Mouse (Mus musculus) adrenal gland, postnatal 25 days (tissue): ENCODE measurements around the gene Krt31. TPM values are rescaled to one million over a fixed set of nuclear protein-coding genes. Genes with fewer than 3 reads are reported as not detected.

Source experiments
- DNase-seq: peaks from one replicate; pipeline ENCODE4 v3.0.0; 2021; ENCODE audit warnings: mixed read lengths
- total RNA-seq: library from RNA; stranded (reverse); gene quantifications from 2 replicates; pipeline ENCODE4 v1.2.3, GENCODE M21; 2021

Gene Krt31
- total RNA-seq, 1 experiment from 2014 or later, result not detected

DNA sequence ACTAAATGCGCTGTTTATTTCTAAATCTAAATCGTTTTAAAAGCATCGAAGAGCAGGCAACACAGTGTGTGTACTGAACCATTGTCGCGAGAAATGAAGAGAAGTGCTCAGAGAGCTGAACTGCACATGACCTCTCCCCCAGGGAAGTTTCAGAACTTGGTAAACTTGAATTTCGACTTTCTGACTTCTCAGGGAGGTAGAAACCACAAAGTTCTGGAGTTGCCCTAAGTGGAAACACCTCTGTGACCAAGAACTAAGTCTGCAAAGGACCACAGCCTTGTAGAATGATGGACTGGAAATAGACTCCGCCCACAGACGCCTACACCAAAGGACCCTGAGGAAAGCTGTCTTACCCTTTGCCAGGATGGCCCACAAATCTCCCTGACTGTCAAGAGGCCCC lies 44.4 kb downstream of the Krt31 start:
- DNase-seq, result no peak

DNA sequence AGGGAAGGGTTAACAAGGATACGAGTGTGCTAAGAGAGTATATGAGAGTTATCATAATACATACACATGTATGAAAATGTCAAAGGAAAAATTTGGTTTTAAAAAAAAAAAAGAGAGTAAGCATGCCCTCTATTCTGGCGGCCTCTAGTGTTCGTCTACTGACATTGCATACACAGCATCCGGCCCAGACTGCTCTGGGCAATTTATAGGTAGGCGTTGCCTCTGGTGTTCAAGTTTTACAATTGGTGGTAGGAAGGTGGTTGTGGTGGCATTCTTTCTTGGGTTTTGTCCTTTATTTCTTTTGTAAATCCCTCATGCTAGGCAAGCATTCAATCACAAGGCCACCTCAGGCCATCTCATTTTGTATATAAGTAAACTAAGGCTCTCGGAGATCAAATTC lies 45.5 kb downstream of the Krt31 start:
- DNase-seq, result peak; percentile 29

DNA sequence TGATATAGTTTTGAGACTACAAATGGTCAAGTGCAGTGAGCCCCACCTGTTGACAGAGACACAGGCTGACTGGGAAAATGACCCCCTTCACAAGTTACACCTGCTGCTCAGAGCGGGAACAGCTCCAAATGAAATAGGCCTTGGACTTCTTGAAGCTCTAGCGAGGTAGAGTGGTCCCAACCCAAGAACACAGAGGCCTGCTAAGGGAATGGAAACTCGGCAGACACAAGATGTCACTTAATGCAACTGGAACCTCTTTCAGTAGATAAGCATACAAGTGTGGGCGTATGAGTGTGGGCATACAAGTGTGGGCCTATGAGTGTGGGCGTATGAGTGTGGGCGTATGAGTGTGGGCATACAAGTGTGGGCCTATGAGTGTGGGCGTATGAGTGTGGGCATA lies 51.3 kb downstream of the Krt31 start:
- no peak for DNase-seq

Other genes starting within 250 kb of the Krt31 start
- gene Gm11554, start 246.1 kb downstream of the Krt31 start, total RNA-seq, result not detected in 2 replicates
- not detected in 2 replicates for gene Krtap4-13, start 240.7 kb downstream of the Krt31 start, total RNA-seq
- gene Gm11564, start 234.9 kb downstream of the Krt31 start, total RNA-seq, result not detected in 2 replicates
- not detected in 2 replicates for gene 2300003K06Rik, start 212.5 kb downstream of the Krt31 start, total RNA-seq
- not detected in 2 replicates for gene Krtap4-16, start 198.9 kb downstream of the Krt31 start, total RNA-seq
- gene Gm11568, start 192.6 kb downstream of the Krt31 start, total RNA-seq, result not detected in 2 replicates
- gene Gm11559, start 186.1 kb downstream of the Krt31 start, total RNA-seq, result not detected in 2 replicates
- not detected in 2 replicates for gene Krtap9-1, start 177.2 kb downstream of the Krt31 start, total RNA-seq
- not detected in 2 replicates for gene Gm11567, start 171.4 kb downstream of the Krt31 start, total RNA-seq
- gene Krtap31-1, start 142.6 kb downstream of the Krt31 start, total RNA-seq, result not detected in 2 replicates
- gene Gm11565, start 135.8 kb downstream of the Krt31 start, total RNA-seq, result not detected in 2 replicates
- gene Krtap31-2, start 114.3 kb downstream of the Krt31 start, total RNA-seq, result not detected in 2 replicates
- gene Krtap9-5, start 102.1 kb downstream of the Krt31 start, total RNA-seq, result not detected in 2 replicates
- gene Krtap29-1, start 71.5 kb downstream of the Krt31 start, total RNA-seq, result not detected in 2 replicates
- gene Krtap16-1, start 64.0 kb downstream of the Krt31 start, total RNA-seq, result not detected in 2 replicates
- gene Krtap17-1, start 56.6 kb downstream of the Krt31 start, total RNA-seq, result not detected in 2 replicates
- not detected in 2 replicates for gene Krt33a, start 34.3 kb downstream of the Krt31 start, total RNA-seq
- gene Krt33b, start 20.7 kb downstream of the Krt31 start, total RNA-seq, result not detected in 2 replicates
- not detected in 2 replicates for gene Krt34, start 9.0 kb downstream of the Krt31 start, total RNA-seq
- not detected in 2 replicates for gene Krt32, start 37.7 kb upstream of the Krt31 start, total RNA-seq
- gene Krt35, start 45.7 kb upstream of the Krt31 start, total RNA-seq, result not detected in 2 replicates
- gene Krt36, start 55.1 kb upstream of the Krt31 start, total RNA-seq, result 0.18 TPM in 1 of 2 replicates, not detected in the other
- gene Krt13, start 71.0 kb upstream of the Krt31 start, total RNA-seq, result not detected in 2 replicates
- not detected in 2 replicates for gene Krt15, start 85.4 kb upstream of the Krt31 start, total RNA-seq
- 0.82 and 1.4 TPM in 2 replicates for gene Krt19, start 98.1 kb upstream of the Krt31 start, total RNA-seq
- not detected in 2 replicates for gene Krt9, start 142.7 kb upstream of the Krt31 start, total RNA-seq
- gene Krt14, start 157.0 kb upstream of the Krt31 start, total RNA-seq, result not detected in 2 replicates
- gene Krt16, start 198.4 kb upstream of the Krt31 start, total RNA-seq, result not detected in 2 replicates
- gene Krt17, start 210.5 kb upstream of the Krt31 start, total RNA-seq, result not detected in 2 replicates
- not detected in 2 replicates for gene Krt42, start 219.3 kb upstream of the Krt31 start, total RNA-seq